In the genomic region with DNA sequence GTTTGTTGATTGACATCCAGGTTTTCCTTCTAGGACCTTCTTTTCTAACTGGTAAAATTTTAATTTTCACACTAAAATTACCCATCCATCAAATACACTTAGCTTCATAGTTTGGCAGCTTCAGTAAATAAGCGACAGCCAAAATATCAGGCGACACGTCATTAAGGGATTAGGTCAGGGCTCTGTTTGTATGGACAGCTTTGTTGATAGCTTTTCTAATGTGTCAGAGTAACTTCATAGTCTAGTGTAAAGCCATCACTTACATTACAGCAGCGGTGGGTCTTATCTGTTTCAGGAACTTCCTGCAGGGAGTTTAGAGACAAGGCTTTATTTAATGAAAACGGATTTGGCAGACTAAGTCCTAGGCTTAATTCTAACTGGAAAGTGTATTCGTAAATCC, we compare ENCODE assay signal across 19 mouse cellular contexts.
"Had no signal": no experiment of that assay in that cellular context is flagged by ENCODE, and none has a peak within 500 bp of the region (broad histone marks: within the 10 kb centered on the region; RNA-seq: fewer than 3 reads in every experiment).

No protein-coding gene starts in this region.

- H3K27ac ChIP-seq: liver, embryonic 12.5 days; liver, embryonic 14.5 days; lung, embryonic 15.5 days; midbrain, embryonic 10.5 days; neural tube, embryonic 13.5 days; neural tube, embryonic 15.5 days had no signal

- H3K9me3 ChIP-seq: liver, embryonic 12.5 days; lung, embryonic 15.5 days; midbrain, embryonic 10.5 days; neural tube, embryonic 13.5 days; neural tube, embryonic 15.5 days had no signal

- DNase-seq: lung, adult 18-20 months; lung, postnatal 10 days; lung, postnatal 4 days; retina, postnatal 1 day; right cerebral cortex, adult 18-20 months; right cerebral cortex, postnatal 25 days; right cerebral cortex, postnatal 4 days; spleen, adult 18-20 months; thymus, adult 18-20 months; thymus, postnatal 14 days; thymus, postnatal 36 days had no signal

- H3K36me3 ChIP-seq: liver, embryonic 12.5 days; lung, embryonic 15.5 days; midbrain, embryonic 10.5 days; neural tube, embryonic 13.5 days; neural tube, embryonic 15.5 days had no signal

- H3K4me3 ChIP-seq: liver, embryonic 12.5 days; lung, embryonic 15.5 days; midbrain, embryonic 10.5 days; myocyte; neural tube, embryonic 13.5 days; neural tube, embryonic 15.5 days had no signal

- H3K4me1 ChIP-seq: liver, embryonic 12.5 days had no signal

- H3K9ac ChIP-seq: liver, embryonic 12.5 days; liver, embryonic 14.5 days; lung, embryonic 15.5 days; neural tube, embryonic 13.5 days; neural tube, embryonic 15.5 days had no signal

- ATAC-seq: liver, embryonic 12.5 days; midbrain, embryonic 16.5 days had no signal

- H3K27me3 ChIP-seq: liver, embryonic 12.5 days; lung, embryonic 15.5 days; neural tube, embryonic 13.5 days; neural tube, embryonic 15.5 days had no signal

- H3K4me2 ChIP-seq: liver, embryonic 12.5 days; lung, embryonic 15.5 days; neural tube, embryonic 13.5 days; neural tube, embryonic 15.5 days had no signal
